Mouse (Mus musculus): ENCODE results near the gene Cblc. TPM values are rescaled to one million over a fixed set of nuclear protein-coding genes. Genes with fewer than 3 reads are reported as not detected.

The Cblc gene
- polyA plus RNA-seq (2014; fragmentation: Illumina TruSeq; extraction: RNeasy Lipid Tissue Mini Kit (QIAGEN cat#74804); ENCODE audit: low replicate concordance): 3.7 TPM

DNA sequence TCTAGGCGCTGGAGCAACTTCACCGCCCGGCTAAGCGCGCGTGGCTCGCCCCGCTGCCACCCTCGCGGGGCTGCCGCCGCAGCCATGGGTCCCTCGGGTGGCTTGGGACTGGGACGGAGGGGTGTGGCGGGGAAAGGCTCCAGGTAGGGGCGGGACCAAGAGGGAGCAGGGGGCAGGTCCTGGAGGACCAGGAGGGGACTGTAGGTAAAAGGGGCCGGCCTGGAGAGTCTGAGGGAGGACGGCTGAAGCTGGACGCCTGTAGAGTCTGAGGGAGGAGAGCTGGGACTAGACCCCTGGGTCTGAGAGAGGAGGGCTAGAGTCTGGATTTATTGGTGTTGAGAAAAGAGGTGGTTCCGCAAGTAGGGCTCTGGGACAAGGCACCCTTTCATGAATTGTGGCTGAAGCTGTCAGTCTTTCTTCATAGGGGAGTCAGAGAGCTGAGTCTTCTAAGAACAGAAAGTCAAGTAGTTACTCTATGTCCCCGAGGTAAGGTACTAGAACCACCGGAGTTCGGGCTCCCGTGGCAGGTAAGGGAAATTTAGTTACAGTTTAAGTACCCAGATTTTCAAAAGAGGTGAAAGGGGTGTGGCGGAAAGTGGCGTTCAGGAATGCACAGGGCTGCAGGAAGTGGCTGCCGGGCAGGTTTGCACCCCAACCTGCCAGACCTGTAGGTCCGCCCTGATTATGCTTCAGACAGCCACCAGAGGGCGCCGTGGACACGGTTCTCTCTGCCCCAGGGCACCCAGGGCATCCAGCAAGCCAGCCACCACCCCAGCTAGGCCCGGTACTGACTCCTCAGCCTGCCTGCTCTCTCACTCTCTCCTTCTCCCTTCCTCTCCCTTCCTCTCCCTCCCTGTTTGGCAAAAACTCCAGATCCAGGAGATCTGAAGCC, at the start of gene Cblc:
Cblc (minus strand) TSS at position 113 of the 892 bp plus-strand sequence.

DNA sequence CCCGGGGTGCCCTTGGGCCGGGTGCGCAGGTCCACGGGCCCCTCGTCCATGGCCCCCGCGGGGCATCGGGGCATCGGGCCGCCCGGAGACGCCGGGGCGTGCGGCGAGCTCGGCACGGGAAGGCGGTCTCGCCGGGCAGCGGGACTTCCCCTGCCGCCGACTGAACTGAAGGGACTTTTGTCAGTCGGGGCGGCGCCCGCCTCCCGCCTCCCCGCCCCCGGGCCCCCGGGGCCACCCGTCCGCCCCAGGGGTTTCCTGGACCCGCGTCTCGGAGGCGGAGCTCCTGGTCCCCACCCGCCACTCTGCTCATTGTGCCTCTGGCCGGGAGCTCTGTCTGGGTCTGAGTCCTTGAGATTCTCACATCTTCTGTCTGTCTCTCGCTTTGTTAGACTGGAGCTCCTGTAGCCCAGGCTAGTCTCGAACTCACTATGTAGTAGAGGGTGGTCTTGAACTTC, 26.0 kb upstream of the Cblc start, which contains the start of gene Bcl3:
Bcl3 (minus strand) TSS at position 167 of the 455 bp plus-strand sequence.

DNA sequence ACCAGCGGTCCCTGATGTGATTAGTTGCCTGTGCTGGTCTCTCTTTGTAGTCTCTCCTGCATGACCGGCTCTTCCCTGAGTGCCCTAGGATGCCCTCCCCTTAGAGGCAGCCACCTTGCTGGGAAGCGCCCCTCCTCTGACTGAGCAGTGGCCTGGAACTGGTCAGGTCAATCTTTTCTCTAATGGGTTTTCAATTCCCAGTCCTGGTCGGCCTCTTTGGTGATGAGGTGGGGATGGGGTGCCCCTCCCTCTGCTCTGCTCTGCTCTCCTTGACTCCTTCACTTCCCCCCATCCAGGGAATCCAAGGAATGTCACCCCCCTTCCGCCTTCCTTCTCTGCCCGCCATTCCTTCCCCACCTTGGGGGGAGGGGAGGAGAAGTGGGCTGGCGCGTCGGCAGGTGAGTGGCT, 25.6 kb downstream of the Cblc start, which contains the start of gene Bcam:
Bcam (minus strand) TSS at position 33 of the 408 bp plus-strand sequence.

DNA sequence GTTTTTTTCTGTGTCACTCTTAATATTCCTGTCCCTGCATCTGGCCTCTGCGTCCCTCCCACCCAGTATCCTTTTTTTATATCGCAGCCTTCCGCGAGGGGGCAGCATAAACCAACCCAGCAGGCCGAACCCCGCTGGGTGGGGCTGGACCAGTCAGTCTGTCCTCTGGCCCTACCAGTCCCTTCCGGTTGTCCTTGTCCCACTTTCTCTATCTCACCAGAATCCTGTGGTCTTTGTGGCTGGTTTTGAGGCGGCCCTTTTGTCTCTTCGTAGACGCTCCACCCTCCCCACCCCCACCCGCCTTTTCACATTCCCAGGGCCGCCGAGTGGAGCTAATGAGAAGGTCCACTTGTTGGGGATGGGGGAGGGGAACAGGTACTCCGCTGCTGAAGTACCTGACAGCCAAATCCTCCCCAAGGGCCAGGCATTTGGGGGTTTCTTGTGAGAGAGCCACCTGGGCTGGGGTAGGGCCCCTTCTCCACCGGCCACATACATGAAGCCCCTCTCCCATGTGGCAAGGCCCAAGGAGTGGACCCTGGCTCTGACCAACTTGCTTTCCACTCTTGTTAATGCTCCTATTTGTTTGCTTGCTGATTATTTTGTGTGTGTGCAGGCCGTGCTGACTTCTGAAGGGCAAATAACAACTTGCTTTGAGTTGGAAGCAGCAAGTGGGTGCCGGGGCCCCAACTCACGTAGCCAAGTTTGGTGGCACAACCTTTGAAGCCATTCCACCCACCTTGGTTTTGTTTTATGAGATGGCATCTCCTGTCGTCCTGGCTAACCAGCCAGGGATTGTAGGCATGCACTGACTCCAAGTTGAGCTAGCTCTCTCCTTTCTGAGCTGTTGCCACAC, 46.2 kb downstream of the Cblc start, which contains the start of gene Nectin2:
Nectin2 (minus strand) TSS at position 267 of the 853 bp plus-strand sequence.

Other genes starting within 250 kb of the Cblc start
- gene Ppp1r37, start 233.7 kb downstream of the Cblc start, polyA plus RNA-seq (2014; fragmentation: Illumina TruSeq; extraction: RNeasy Lipid Tissue Mini Kit (QIAGEN cat#74804); ENCODE audit: low replicate concordance): 0.22 TPM
- not detected for gene Zfp296, start 219.5 kb downstream of the Cblc start, polyA plus RNA-seq (2014; fragmentation: Illumina TruSeq; extraction: RNeasy Lipid Tissue Mini Kit (QIAGEN cat#74804); ENCODE audit: low replicate concordance)
- gene Gemin7, start 219.2 kb downstream of the Cblc start, polyA plus RNA-seq (2014; fragmentation: Illumina TruSeq; extraction: RNeasy Lipid Tissue Mini Kit (QIAGEN cat#74804); ENCODE audit: low replicate concordance): 6.5 TPM
- gene Clasrp, start 192.3 kb downstream of the Cblc start, polyA plus RNA-seq (2014; fragmentation: Illumina TruSeq; extraction: RNeasy Lipid Tissue Mini Kit (QIAGEN cat#74804); ENCODE audit: low replicate concordance): 3.5 TPM
- 3.6 TPM for gene Relb, start 167.4 kb downstream of the Cblc start, polyA plus RNA-seq (2014; fragmentation: Illumina TruSeq; extraction: RNeasy Lipid Tissue Mini Kit (QIAGEN cat#74804); ENCODE audit: low replicate concordance)
- 5.2 TPM for gene Clptm1, start 131.8 kb downstream of the Cblc start, polyA plus RNA-seq (2014; fragmentation: Illumina TruSeq; extraction: RNeasy Lipid Tissue Mini Kit (QIAGEN cat#74804); ENCODE audit: low replicate concordance)
- gene Apoc2, start 118.9 kb downstream of the Cblc start, polyA plus RNA-seq (2014; fragmentation: Illumina TruSeq; extraction: RNeasy Lipid Tissue Mini Kit (QIAGEN cat#74804); ENCODE audit: low replicate concordance): 21.6 TPM
- gene Gm44805, start 115.4 kb downstream of the Cblc start, polyA plus RNA-seq (2014; fragmentation: Illumina TruSeq; extraction: RNeasy Lipid Tissue Mini Kit (QIAGEN cat#74804); ENCODE audit: low replicate concordance): not detected
- gene Apoc4, start 115.3 kb downstream of the Cblc start, polyA plus RNA-seq (2014; fragmentation: Illumina TruSeq; extraction: RNeasy Lipid Tissue Mini Kit (QIAGEN cat#74804); ENCODE audit: low replicate concordance): not detected
- gene Apoc1, start 104.1 kb downstream of the Cblc start, polyA plus RNA-seq (2014; fragmentation: Illumina TruSeq; extraction: RNeasy Lipid Tissue Mini Kit (QIAGEN cat#74804); ENCODE audit: low replicate concordance): not detected
- gene Apoe, start 97.6 kb downstream of the Cblc start, polyA plus RNA-seq (2014; fragmentation: Illumina TruSeq; extraction: RNeasy Lipid Tissue Mini Kit (QIAGEN cat#74804); ENCODE audit: low replicate concordance): 2.3 TPM
- 0.93 TPM for gene Tomm40, start 81.4 kb downstream of the Cblc start, polyA plus RNA-seq (2014; fragmentation: Illumina TruSeq; extraction: RNeasy Lipid Tissue Mini Kit (QIAGEN cat#74804); ENCODE audit: low replicate concordance)
- gene Nectin2, start 46.3 kb downstream of the Cblc start, polyA plus RNA-seq (2014; fragmentation: Illumina TruSeq; extraction: RNeasy Lipid Tissue Mini Kit (QIAGEN cat#74804); ENCODE audit: low replicate concordance): 5.7 TPM
- gene Bcam, start 25.8 kb downstream of the Cblc start, polyA plus RNA-seq (2014; fragmentation: Illumina TruSeq; extraction: RNeasy Lipid Tissue Mini Kit (QIAGEN cat#74804); ENCODE audit: low replicate concordance): not detected
- gene Bcl3, start 26.0 kb upstream of the Cblc start, polyA plus RNA-seq (2014; fragmentation: Illumina TruSeq; extraction: RNeasy Lipid Tissue Mini Kit (QIAGEN cat#74804); ENCODE audit: low replicate concordance): 1.2 TPM
- gene Gm19345, start 55.2 kb upstream of the Cblc start, polyA plus RNA-seq (2014; fragmentation: Illumina TruSeq; extraction: RNeasy Lipid Tissue Mini Kit (QIAGEN cat#74804); ENCODE audit: low replicate concordance): not detected
- not detected for gene Ceacam16, start 64.5 kb upstream of the Cblc start, polyA plus RNA-seq (2014; fragmentation: Illumina TruSeq; extraction: RNeasy Lipid Tissue Mini Kit (QIAGEN cat#74804); ENCODE audit: low replicate concordance)
- gene Ceacam19, start 91.2 kb upstream of the Cblc start, polyA plus RNA-seq (2014; fragmentation: Illumina TruSeq; extraction: RNeasy Lipid Tissue Mini Kit (QIAGEN cat#74804); ENCODE audit: low replicate concordance): not detected
- 22.6 TPM for gene Pvr, start 124.4 kb upstream of the Cblc start, polyA plus RNA-seq (2014; fragmentation: Illumina TruSeq; extraction: RNeasy Lipid Tissue Mini Kit (QIAGEN cat#74804); ENCODE audit: low replicate concordance)
- gene Igsf23, start 153.9 kb upstream of the Cblc start, polyA plus RNA-seq (2014; fragmentation: Illumina TruSeq; extraction: RNeasy Lipid Tissue Mini Kit (QIAGEN cat#74804); ENCODE audit: low replicate concordance): 25.9 TPM
- 63.7 TPM for gene Ceacam20, start 168.6 kb upstream of the Cblc start, polyA plus RNA-seq (2014; fragmentation: Illumina TruSeq; extraction: RNeasy Lipid Tissue Mini Kit (QIAGEN cat#74804); ENCODE audit: low replicate concordance)
- gene Nlrp9b, start 194.7 kb upstream of the Cblc start, polyA plus RNA-seq (2014; fragmentation: Illumina TruSeq; extraction: RNeasy Lipid Tissue Mini Kit (QIAGEN cat#74804); ENCODE audit: low replicate concordance): 150 TPM